ENCODE assay signal across 11 mouse cellular contexts in genomic region chr8:114604315-114604714, GRCm38 (mm10).
DNase-seq lines count a peak whose midpoint lies in the region; ATAC-seq and TF ChIP-seq lines count a peak whose summit lies in the region.
"Had no signal": no experiment of that assay in that cellular context is flagged by ENCODE, and none has a peak within 500 bp of the region (broad histone marks: within the 10 kb centered on the region; RNA-seq: fewer than 3 reads in every experiment).

No protein-coding gene starts in this region.

- no peak for ATAC-seq in lung, embryonic 14.5 days (ENCODE audit: insufficient read depth)
- ATAC-seq in limb, embryonic 14.5 days (ENCODE audit: low FRiP score, low read depth) = no peak
- ATAC-seq: lung, postnatal 0 days had no signal

- H3K27ac ChIP-seq in lung, embryonic 14.5 days (ENCODE audit: low read depth) = no peak overlapping the region
- H3K27ac ChIP-seq in limb, embryonic 14.5 days (replicated peaks; ENCODE audit: low read depth, low read length) = no peak overlapping the region

- WGBS in lung, embryonic 14.5 days = 30% methylated on average over 16 of the region's 16 CpGs
- WGBS in limb, embryonic 14.5 days = 18% methylated on average over 16 of the region's 16 CpGs

- peak; percentile 59 for DNase-seq in embryo, embryonic 10 days (ENCODE audit: low spot score)
- DNase-seq in embryo, embryonic 9.5 days (ENCODE audit: extremely low spot score) = no peak
- DNase-seq in lung, embryonic 14.5 days = peak; percentile 27
- no peak for DNase-seq in lung, postnatal 14 days
- DNase-seq in limb, embryonic 14.5 days (ENCODE audit: low spot score) = no peak
- DNase-seq in retina, embryonic 14.5 days (ENCODE audit: low spot score) = peak; percentile 12
- no peak for DNase-seq in layer of hippocampus, adult 18-20 months (ENCODE audit: low spot score in 2 of 2)
- no peak for DNase-seq in right cerebral cortex, postnatal 25 days
- DNase-seq: heart, adult 11 months; kidney, adult 18-20 months had no signal

- no peak overlapping the region; the same call in 1 of the 2 replicates for H3K4me2 ChIP-seq in lung, embryonic 14.5 days
- H3K4me2 ChIP-seq in limb, embryonic 14.5 days (replicated peaks; ENCODE audit: low read depth, low read length, severe bottlenecking) = peak overlapping the region; percentile 33

- no peak overlapping the region for H3K9ac ChIP-seq in lung, embryonic 14.5 days
- no peak overlapping the region for H3K9ac ChIP-seq in limb, embryonic 14.5 days (ENCODE audit: low read depth, low read length, severe bottlenecking)

- no peak for TF ChIP-seq CTCF in lung, embryonic 14.5 days (IDR thresholded peaks at IDR 0.05; ENCODE audit: low read depth)

- H3K4me3 ChIP-seq in lung, embryonic 14.5 days (ENCODE audit: low read depth, low read length) = no peak overlapping the region
- H3K4me3 ChIP-seq in limb, embryonic 14.5 days (replicated peaks; ENCODE audit: low read length) = no peak overlapping the region

- no peaks in the 10 kb centered on the region for H3K36me3 ChIP-seq in lung, embryonic 14.5 days (ENCODE audit: insufficient read depth)
- no peaks in the 10 kb centered on the region for H3K36me3 ChIP-seq in limb, embryonic 14.5 days (ENCODE audit: control insufficient read depth, insufficient read depth, low read length)

- no peaks in the 10 kb centered on the region for H3K27me3 ChIP-seq in lung, embryonic 14.5 days (ENCODE audit: insufficient read depth, low read length)
- no peaks in the 10 kb centered on the region for H3K27me3 ChIP-seq in limb, embryonic 14.5 days (ENCODE audit: control insufficient read depth, insufficient read depth, low read length)

- no peak for TF ChIP-seq POLR2A in limb, embryonic 14.5 days (IDR thresholded peaks at IDR 0.05; ENCODE audit: borderline replicate concordance, extremely low read depth, insufficient read depth, insufficient read length)

- H3K9me3 ChIP-seq in lung, embryonic 14.5 days (ENCODE audit: low read depth, low read length) = no peaks in the 10 kb centered on the region
- no peaks in the 10 kb centered on the region for H3K9me3 ChIP-seq in limb, embryonic 14.5 days (ENCODE audit: control insufficient read depth, low read length)

- H3K4me1 ChIP-seq in lung, embryonic 14.5 days (ENCODE audit: insufficient read depth) = no peaks in the 10 kb centered on the region
- peaks cover 10% of the 10 kb centered on the region; the same call in 1 of the 2 replicates for H3K4me1 ChIP-seq in limb, embryonic 14.5 days (ENCODE audit: control insufficient read depth, insufficient read depth, low read length)

Comparison
In these comparisons a context has a peak if more than half of its experiments do, and no peak if none do; other contexts are left out.
1. DNase-seq: peak in embryo, embryonic 10 days (single experiment), lung, embryonic 14.5 days (single experiment) and retina, embryonic 14.5 days (single experiment); none in embryo, embryonic 9.5 days (single experiment), lung, postnatal 14 days (single experiment), limb, embryonic 14.5 days (single experiment), layer of hippocampus, adult 18-20 months (0 of 2) and right cerebral cortex, postnatal 25 days (single experiment).